Mouse (Mus musculus): ENCODE results near the gene Snap29.

DNA sequence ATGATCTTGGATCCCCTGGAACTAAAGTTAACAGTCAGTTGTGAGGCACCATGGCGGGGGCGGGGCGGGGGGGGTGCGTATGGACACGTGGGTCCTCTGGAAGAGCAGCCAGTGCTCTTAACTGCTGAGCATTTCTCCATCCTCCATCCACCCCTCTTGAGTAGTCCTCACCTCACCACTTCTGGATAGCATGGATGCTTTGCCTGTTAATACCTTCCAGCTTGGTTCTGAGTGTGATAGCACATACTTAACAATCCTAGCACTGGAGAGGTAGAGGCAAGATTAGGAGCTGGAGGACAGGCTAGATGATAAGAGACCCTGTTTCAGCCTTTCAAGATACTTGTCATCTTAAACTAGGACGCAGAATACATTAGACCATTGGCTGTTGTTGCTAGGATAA, 66.7 kb downstream of the Snap29 start:
- no peak for TF ChIP-seq CTCF (IDR thresholded peaks at IDR 0.05; ENCODE audit: low read depth, low read length)
- no peak for TF ChIP-seq TAL1 (conservative IDR thresholded peaks at IDR 0.05; ENCODE audit: low read depth, low read length)
- TF ChIP-seq POLR2AphosphoS5 (IDR thresholded peaks at IDR 0.05; ENCODE audit: insufficient replicate concordance, low read depth, low read length): no peak

Data from G1E (cell line).